Mouse (Mus musculus): ENCODE measurements at regions not wholly inside any gene's neighbourhood (a gene's known extent, or its start where the extent isn't known, plus 50 kb on each side); places are given as distances from the start of the nearest gene placed in this dataset.

DNA sequence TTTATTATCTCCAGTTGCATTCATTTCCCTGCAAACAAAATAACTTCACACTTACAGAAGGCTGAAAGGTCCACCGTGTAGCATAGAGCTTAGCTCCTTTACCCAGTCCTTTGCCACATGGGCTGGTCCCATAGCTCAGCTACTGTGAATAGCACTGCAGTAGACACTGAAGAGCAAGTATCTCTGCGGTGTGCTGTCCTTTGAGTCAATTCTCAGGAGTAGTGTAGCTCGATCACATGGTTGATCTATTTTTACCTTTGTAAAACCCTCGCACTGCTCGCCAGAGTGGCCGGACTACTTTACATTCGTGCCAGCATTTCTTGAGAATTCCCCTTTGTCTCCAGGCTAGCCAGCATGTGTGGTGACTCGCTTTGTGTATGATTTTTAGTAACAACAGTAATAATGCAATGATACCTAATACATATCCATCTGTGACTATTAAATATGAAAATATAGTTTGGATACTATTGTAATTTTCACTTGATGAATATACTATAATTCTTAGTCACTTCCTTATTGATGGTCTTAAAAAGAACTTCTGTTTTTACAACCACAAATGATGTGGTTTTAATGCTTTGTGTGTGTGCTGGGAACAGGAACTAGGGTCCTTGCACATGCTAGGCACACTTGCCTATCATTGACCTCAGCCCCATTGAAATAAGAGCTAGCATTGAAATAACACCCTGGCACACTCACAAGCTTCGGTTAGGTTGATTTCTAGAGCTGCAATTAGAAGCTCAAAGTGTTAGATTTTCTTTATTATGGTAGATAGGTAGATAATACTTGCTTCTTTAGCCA is 257.7 kb upstream of the Atp11b start:
- no peak for TF ChIP-seq FLI1 (IDR thresholded peaks at IDR 0.05; ENCODE audit: low read length)
- TF ChIP-seq GATA1 (IDR thresholded peaks at IDR 0.05; ENCODE audit: borderline replicate concordance, low read length) = no peak

All from megakaryocyte, embryonic 14.5 days (primary cell).